In the genomic region with DNA sequence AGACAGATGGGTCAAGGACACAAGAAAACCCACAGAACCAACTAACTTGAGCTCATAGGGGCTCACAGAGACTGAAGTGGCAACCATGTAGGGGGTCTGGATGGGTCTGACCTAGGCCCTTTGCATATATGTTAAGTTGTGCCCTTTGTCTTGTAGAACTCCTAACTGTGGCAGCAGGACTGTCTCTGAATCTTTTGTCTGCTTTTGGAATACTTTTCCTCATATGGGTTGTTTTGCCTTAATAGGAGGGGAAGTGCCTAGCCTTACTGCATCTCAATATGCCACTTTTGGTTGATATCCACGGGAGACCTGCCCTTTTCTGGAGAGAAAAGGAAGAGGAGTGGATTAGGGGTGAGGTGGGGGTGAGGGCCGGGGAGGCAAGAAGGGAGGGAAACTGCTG, we compare ENCODE assay signal across 24 mouse cellular contexts.
"Had no signal": no experiment of that assay in that cellular context is flagged by ENCODE, and none has a peak within 500 bp of the region (broad histone marks: within the 10 kb centered on the region; RNA-seq: fewer than 3 reads in every experiment).

No protein-coding gene starts in this region.

- H3K36me3 ChIP-seq: embryonic facial prominence, embryonic 10.5 days; embryonic facial prominence, embryonic 12.5 days; embryonic facial prominence, embryonic 13.5 days; embryonic facial prominence, embryonic 15.5 days; forebrain, embryonic 10.5 days; forebrain, embryonic 12.5 days; forebrain, embryonic 15.5 days had no signal

- H3K27ac ChIP-seq: embryonic facial prominence, embryonic 10.5 days; embryonic facial prominence, embryonic 12.5 days; embryonic facial prominence, embryonic 13.5 days; embryonic facial prominence, embryonic 15.5 days; forebrain, embryonic 10.5 days; forebrain, embryonic 12.5 days; forebrain, embryonic 13.5 days; forebrain, embryonic 15.5 days; gastrocnemius, adult 2 months; heart, adult 2 months had no signal

- DNase-seq: cerebellum, adult 9-11 months; cerebellum, postnatal 10 days; cerebellum, postnatal 14 days; cerebellum, postnatal 25 days; cerebellum, postnatal 36 days; embryo, embryonic 11 days; forebrain, postnatal 0 days; gastrocnemius, adult 2 months; gastrocnemius, postnatal 10 days; gastrocnemius, postnatal 14 days; gastrocnemius, postnatal 25 days; gastrocnemius, postnatal 36 days; heart, adult 11 months; heart, adult 18-20 months; heart, adult 2 months had no signal

- H3K9me3 ChIP-seq: embryonic facial prominence, embryonic 10.5 days; embryonic facial prominence, embryonic 12.5 days; embryonic facial prominence, embryonic 13.5 days; embryonic facial prominence, embryonic 15.5 days; forebrain, embryonic 10.5 days; forebrain, embryonic 12.5 days; forebrain, embryonic 13.5 days; forebrain, embryonic 15.5 days had no signal

- H3K4me1 ChIP-seq: embryonic facial prominence, embryonic 12.5 days; embryonic facial prominence, embryonic 13.5 days; embryonic facial prominence, embryonic 15.5 days; forebrain, embryonic 12.5 days; forebrain, embryonic 15.5 days had no signal

- H3K4me3 ChIP-seq: embryonic facial prominence, embryonic 10.5 days; embryonic facial prominence, embryonic 12.5 days; embryonic facial prominence, embryonic 13.5 days; embryonic facial prominence, embryonic 15.5 days; erythroblast, embryonic 14.5 days; forebrain, embryonic 10.5 days; forebrain, embryonic 12.5 days; forebrain, embryonic 13.5 days; forebrain, embryonic 15.5 days; gastrocnemius, adult 2 months; heart, adult 2 months had no signal

- H3K27me3 ChIP-seq: embryonic facial prominence, embryonic 12.5 days; embryonic facial prominence, embryonic 13.5 days; embryonic facial prominence, embryonic 15.5 days; forebrain, embryonic 12.5 days; forebrain, embryonic 13.5 days; forebrain, embryonic 15.5 days had no signal
